Mouse (Mus musculus) retina, postnatal 1 day (tissue): Measurements from ENCODE around the gene Cd2.
A peak's percentile ranks its signal among the peaks of the same experiment; 100 is the strongest.

Experiments used
- DNase-seq: peaks from one replicate; pipeline ENCODE4 v3.0.0-alpha.2; 2012

The Cd2 gene

GRCm38 (mm10) chr3:101292611-101293010 lies 4.9 kb upstream of the Cd2 start:
- DNase-seq: no peak

- no peak for DNase-seq
These were observed 3.1 kb upstream of the Cd2 start for GRCm38 (mm10) chr3:101290587-101291520.

- DNase-seq: no peak
These were observed 2.3 kb upstream of the Cd2 start for GRCm38 (mm10) chr3:101290036-101290435.

- no peak for DNase-seq
These were observed 1.7 kb upstream of the Cd2 start for GRCm38 (mm10) chr3:101289406-101289805.

GRCm38 (mm10) chr3:101286336-101287325 lies 1.1 kb downstream of the Cd2 start:
- DNase-seq: no peak

- DNase-seq: no peak
These were observed 1.9 kb downstream of the Cd2 start for GRCm38 (mm10) chr3:101285851-101286250.

GRCm38 (mm10) chr3:101285021-101285615 lies 2.6 kb downstream of the Cd2 start:
- DNase-seq: no peak

GRCm38 (mm10) chr3:101283869-101284706 lies 3.7 kb downstream of the Cd2 start:
- no peak for DNase-seq

GRCm38 (mm10) chr3:101283441-101283840 lies 4.3 kb downstream of the Cd2 start:
- no peak for DNase-seq

GRCm38 (mm10) chr3:101282556-101283180 lies 5.1 kb downstream of the Cd2 start:
- DNase-seq: no peak

- DNase-seq: no peak
These were observed 5.9 kb downstream of the Cd2 start for GRCm38 (mm10) chr3:101281841-101282240.

- no peak for DNase-seq
These were observed 7.1 kb downstream of the Cd2 start for GRCm38 (mm10) chr3:101280348-101281311.

- no peak for DNase-seq
These were observed 8.2 kb downstream of the Cd2 start for GRCm38 (mm10) chr3:101279561-101279960.

- DNase-seq: no peak
These were observed 9.3 kb downstream of the Cd2 start for GRCm38 (mm10) chr3:101278396-101278795.

- no peak for DNase-seq
These were observed 9.9 kb downstream of the Cd2 start for GRCm38 (mm10) chr3:101277830-101278229.

GRCm38 (mm10) chr3:101276501-101277320 lies 11.0 kb downstream of the Cd2 start:
- peak; percentile 40 for DNase-seq

- no peak for DNase-seq
These were observed 12.0 kb downstream of the Cd2 start for GRCm38 (mm10) chr3:101275636-101276300.

GRCm38 (mm10) chr3:101274794-101275193 lies 12.9 kb downstream of the Cd2 start:
- no peak for DNase-seq
